Mouse (Mus musculus) erythroblast, adult 5-6 weeks (primary cell): ENCODE results near the gene Cend1. TPM values are rescaled to one million over a fixed set of nuclear protein-coding genes. Genes with fewer than 3 reads are reported as not detected.

Source experiments
- ATAC-seq: replicated peaks from 2 replicates; pipeline ENCODE4 v1.8.0; 2016; ENCODE audit warnings: moderate number of reproducible peaks, mild to moderate bottlenecking, moderate TSS enrichment, inconsistent platforms; ENCODE audit not compliant: poor library complexity, low FRiP score, severe bottlenecking
- total RNA-seq, 2 experiments: library from RNA; stranded (forward) in 1 of 2; stranded (reverse) in 1 of 2; fragments of 150-400 nt in 1 of 2; fragments of 200-764, 138-1000 nt in 1 of 2; gene quantifications; 2 replicates each; pipeline versions ENCODE4 v1.2.3 to v1.2.4; 2015 to 2017; ENCODE audit warnings: low replicate concordance in 2 of 2

Gene Cend1
- total RNA-seq, 2 experiments from 2014 or later = not detected

- ATAC-seq = no peak
Measured at GRCm38 (mm10) chr7:141432741-141433516, 3.6 kb upstream of the Cend1 start.

GRCm38 (mm10) chr7:141432186-141432611 lies 2.9 kb upstream of the Cend1 start:
- ATAC-seq = no peak

GRCm38 (mm10) chr7:141431434-141432185 lies 2.3 kb upstream of the Cend1 start:
- ATAC-seq = no peak

GRCm38 (mm10) chr7:141430585-141431240 lies 1.4 kb upstream of the Cend1 start:
- ATAC-seq = no peak

- ATAC-seq = no peak
Measured at GRCm38 (mm10) chr7:141429840-141430584, 721 bp upstream of the Cend1 start.

- no peak for ATAC-seq
Measured at GRCm38 (mm10) chr7:141428701-141429100, 590 bp downstream of the Cend1 start.

- 0 out of 2 replicates have a peak, but pooled peaks have one; percentile 7 for ATAC-seq
Measured at GRCm38 (mm10) chr7:141426948-141427730, 2.2 kb downstream of the Cend1 start.

GRCm38 (mm10) chr7:141423811-141424210 lies 5.5 kb downstream of the Cend1 start:
- no peak for ATAC-seq

GRCm38 (mm10) chr7:141420030-141420702 lies 9.1 kb downstream of the Cend1 start:
- ATAC-seq = no peak

GRCm38 (mm10) chr7:141418970-141419369 lies 10.3 kb downstream of the Cend1 start:
- ATAC-seq = no peak

GRCm38 (mm10) chr7:141417731-141418681 lies 11.3 kb downstream of the Cend1 start:
- no peak for ATAC-seq

- ATAC-seq = no peak
Measured at GRCm38 (mm10) chr7:141416144-141416841, 13.0 kb downstream of the Cend1 start.

- peak; percentile 81 for ATAC-seq
Measured at GRCm38 (mm10) chr7:141413809-141414584, 15.3 kb downstream of the Cend1 start, which contains the start of gene Gatd1. Gene Gatd1, minus strand, starts transcription at chr7:141414136.

GRCm38 (mm10) chr7:141413331-141413730 lies 16.0 kb downstream of the Cend1 start:
- peak; percentile 9; the same call in 1 of the 2 replicates for ATAC-seq

GRCm38 (mm10) chr7:141411667-141412066 lies 17.6 kb downstream of the Cend1 start:
- ATAC-seq = no peak

GRCm38 (mm10) chr7:141410631-141411030 lies 18.7 kb downstream of the Cend1 start:
- ATAC-seq = no peak
